Mouse (Mus musculus) ovary, postnatal 36 days (tissue): ENCODE data around the gene Gpr150.

Experiments used
- DNase-seq: peaks from one replicate; pipeline ENCODE4 v3.0.0; 2022; ENCODE audit warnings: low spot score, mixed read lengths

Gene Gpr150

GRCm38 (mm10) chr13:76056896-76057266 is at the start of gene Gpr150:
Gene Gpr150 (minus strand): TSS chr13:76056996.
- DNase-seq = no peak

DNA sequence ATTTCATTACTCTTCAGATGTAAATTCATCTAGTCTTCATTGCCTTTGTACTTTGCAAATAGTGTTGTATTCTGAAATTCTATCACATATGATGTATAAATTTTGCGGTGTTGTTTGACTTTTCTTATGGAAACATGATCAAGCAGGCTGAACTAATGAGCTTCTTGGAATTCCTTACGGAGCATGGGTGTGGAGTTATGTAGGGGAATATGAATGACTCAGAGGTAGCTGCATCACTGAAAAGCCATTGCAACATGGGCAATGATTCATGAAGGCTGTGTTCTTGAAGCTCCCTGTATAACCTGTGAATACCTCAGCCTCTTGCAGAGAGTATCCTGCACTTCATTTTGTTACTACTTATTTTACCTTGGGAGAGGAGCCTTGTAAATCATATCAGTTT is 45.2 kb upstream of the Gpr150 start:
- no peak for DNase-seq

- peak; percentile 93 for DNase-seq
Measured at GRCm38 (mm10) chr13:76098493-76099303, 41.9 kb upstream of the Gpr150 start, which contains the start of the genes Arsk and Ttc37. Gene Arsk (minus strand): TSS chr13:76098660. Gene Ttc37 (plus strand): TSS chr13:76098734.

GRCm38 (mm10) chr13:76098116-76098492 is 41.3 kb upstream of the Gpr150 start:
- no peak for DNase-seq

GRCm38 (mm10) chr13:76074323-76074722 is 17.5 kb upstream of the Gpr150 start:
- no peak for DNase-seq

- no peak for DNase-seq
Measured at GRCm38 (mm10) chr13:76064363-76064945, 7.7 kb upstream of the Gpr150 start.

GRCm38 (mm10) chr13:76063548-76063947 is 6.8 kb upstream of the Gpr150 start:
- DNase-seq = no peak

DNA sequence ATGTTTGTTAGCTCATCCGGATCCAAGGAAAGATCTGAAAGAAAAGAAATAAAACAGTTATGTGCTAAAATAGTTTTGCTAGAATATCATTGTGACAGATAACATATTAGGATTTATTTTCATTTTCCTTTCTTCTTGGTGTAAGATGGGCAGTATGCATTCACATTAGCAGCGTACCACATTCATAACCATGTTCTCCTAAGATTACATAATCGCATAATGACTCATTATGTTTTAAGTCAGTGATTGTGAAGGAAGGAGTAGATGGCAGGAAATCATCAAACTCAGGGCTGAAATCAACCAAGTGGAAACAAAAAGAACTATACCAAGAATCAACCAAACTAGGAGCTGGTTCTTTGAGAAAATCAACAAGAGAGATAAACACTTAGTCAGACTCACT is 5.8 kb upstream of the Gpr150 start:
- DNase-seq = no peak

DNA sequence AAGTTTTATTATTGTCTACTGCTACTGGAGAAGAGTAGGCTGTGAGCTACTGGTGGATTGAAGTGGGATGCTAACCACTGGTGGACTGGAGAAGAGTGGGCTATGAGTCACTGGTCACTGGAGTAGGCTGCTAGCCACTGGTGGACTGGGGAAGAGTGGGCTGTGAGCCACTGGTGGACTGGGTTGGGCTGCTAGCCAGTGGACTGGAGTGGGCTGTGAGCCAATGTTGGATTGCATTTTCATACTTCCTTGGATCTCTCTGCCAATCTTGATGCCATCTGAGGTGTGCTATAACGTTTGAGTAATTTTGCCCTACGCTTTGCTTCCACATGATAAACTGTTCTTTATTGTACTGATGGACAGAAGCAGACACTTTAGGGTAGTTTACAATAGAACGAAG is 5.3 kb upstream of the Gpr150 start:
- DNase-seq = no peak

GRCm38 (mm10) chr13:76059591-76059990 is 2.8 kb upstream of the Gpr150 start:
- no peak for DNase-seq

DNA sequence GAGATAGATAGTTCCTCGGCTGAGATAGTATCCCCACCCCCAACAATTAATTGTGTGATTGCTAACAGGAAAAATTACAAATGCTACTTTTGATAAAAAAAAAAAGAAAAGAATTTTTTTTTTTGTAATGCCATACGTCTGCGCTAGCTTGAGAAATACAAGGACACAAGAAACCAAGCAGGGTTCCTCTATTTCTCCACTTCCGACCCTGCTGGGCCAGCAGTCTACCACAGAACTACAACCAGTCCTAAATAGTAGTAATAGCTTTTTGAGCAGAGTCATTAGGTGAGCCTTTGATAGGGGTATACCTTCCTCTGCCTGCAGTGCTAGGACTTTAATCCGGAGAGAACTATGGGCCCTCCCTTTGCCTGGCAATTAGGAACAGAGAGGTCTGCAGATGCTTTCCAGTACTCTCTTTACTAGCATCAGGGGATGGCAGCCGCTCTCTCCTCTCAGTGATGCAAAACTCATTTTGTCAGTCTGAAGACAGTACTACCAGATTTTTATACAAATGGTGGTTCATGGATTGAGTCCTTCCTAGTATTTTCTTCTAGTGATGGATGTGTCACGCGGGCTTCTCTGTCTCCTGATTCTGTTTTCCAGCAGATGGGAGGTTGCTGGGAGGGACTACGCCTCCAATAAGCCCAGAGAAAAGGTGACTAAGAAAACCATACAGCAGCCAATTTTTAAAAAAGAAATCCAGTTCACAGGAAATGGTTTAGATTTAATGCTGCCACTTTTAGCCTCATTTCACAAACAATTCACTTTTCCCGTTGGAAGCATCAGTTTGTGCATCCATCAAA is 672 bp upstream of the Gpr150 start:
- DNase-seq = no peak

GRCm38 (mm10) chr13:76056261-76056724 is 503 bp downstream of the Gpr150 start:
- DNase-seq = peak; percentile 71

DNA sequence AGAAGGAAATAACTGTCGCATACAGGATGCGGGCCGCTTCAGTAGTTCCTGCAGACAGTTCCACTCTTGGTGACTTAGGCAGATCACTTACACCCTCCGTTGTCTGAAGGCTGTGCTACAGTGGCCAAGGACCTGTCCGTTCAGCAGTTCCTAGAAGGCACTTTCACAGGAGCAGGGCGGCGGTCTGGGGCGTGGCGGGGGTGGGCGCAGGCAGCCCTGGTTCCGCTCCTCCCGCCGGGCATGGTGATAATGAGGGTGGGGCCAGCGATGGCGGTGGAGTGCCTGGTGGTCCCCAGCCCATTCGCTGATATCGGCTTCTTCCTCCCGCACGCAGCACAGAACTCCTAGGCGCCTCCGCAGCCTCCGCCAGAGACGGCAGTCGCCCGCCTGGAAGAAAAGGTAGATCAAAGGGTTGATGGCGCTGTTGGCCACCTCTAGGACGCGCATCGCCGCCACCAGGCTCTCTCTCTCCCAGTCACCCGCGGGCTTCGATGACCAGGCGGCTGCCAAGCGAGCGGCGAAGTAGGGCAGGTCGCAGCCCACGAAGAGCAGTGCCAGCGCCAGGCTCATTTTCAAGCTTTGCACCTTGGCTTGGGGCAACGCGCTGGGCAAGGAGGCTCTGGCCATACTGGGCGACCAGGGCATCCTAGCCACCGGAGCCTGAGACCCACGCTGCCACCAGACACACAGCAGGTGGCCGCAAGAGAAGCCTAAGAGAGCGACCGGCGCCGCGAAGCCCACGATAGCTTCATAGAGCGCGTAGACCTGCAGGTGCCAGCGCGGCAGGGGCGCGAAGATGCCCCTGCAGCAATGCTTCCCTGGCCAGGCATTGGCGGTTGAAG is 1.2 kb downstream of the Gpr150 start:
- peak; percentile 19 for DNase-seq

- no peak for DNase-seq
Measured at GRCm38 (mm10) chr13:76044971-76045370, 11.8 kb downstream of the Gpr150 start.

- no peak for DNase-seq
Measured at GRCm38 (mm10) chr13:76042455-76042854, 14.3 kb downstream of the Gpr150 start.

DNA sequence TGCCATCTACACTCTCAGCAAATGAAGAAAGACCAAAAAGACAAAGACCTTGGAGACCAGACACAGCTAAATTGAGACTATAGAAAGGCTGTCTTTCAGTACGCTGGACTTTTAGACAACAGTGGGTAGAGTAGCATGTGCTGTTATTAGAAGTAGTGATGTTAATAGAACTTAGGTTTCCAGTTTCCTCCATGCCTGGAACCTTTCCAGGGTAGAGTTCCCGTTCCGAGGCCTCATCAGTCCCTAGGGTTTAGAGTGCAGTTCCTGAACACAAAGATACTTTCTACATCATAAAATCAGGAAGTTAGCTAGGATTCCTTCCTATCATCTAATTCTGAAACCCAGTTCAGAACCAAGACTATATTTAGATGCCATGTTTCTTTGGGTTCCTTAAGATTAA is 32.2 kb downstream of the Gpr150 start:
- no peak for DNase-seq

DNA sequence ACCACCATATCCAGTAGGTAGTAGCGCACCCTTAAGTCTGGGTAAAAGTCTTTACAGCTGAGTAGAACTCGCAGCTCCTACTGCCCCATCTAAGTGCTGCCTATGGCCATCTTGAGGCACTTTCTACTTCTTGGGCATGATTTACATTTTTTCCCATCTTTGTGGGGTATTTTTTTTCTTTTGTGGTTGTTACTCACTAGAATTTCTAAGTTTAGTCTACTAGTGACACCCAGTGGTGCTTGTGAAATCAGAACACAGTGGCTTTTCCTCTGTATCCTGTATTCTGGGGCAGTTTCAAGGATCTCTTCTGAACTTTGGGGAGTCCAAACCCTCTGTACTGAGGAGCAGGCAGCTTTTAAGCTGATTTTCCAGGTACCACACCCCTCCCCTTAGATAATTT is 35.0 kb downstream of the Gpr150 start:
- DNase-seq = no peak

GRCm38 (mm10) chr13:76018844-76019400 is 37.9 kb downstream of the Gpr150 start:
- DNase-seq = no peak

DNA sequence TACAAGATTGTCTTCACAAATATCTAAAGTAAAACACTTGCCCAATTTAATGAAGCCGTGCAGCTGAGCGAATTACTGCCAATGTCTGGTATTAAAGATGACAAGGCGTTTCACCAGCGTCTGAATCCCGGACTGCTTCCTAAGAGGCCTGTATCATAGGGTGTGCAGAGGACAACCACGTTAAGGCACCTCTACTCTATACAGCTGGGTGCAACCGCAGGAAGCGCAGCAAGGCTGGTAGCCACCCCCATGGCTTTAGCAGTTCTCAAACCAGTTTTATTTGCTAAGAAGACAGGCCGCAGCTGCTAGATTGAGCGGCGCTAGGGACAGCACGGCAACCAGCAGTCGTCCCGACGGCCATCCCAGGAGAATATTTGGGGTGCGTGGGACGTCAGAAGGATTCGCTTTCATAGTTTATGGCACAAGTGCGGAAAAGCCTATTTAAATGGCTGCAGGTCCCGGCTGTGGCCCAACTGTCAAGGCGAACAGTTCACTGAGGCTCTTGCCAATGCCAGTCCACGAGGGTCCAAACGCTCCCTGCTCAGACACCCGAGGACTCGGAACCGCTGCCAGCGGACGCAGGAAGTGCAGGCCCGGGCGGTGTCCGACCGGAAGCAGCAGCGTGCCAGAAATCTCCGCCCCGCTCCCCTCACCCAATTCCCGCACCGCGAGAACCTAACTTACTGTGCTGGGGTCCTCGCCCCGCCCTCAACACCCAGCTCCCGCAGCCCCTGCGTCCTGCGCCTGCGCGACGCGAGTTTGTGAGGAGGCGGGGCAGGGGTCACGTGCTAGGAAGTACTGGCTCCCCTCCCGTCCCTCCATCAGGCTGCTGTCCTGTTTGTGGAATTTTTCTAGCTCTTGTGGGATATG is 38.6 kb downstream of the Gpr150 start, which contains the start of gene Rfesd:
Gene Rfesd, minus strand, starts transcription at position 746 of the 870 bp plus-strand sequence.
- peak; percentile 98 for DNase-seq

DNA sequence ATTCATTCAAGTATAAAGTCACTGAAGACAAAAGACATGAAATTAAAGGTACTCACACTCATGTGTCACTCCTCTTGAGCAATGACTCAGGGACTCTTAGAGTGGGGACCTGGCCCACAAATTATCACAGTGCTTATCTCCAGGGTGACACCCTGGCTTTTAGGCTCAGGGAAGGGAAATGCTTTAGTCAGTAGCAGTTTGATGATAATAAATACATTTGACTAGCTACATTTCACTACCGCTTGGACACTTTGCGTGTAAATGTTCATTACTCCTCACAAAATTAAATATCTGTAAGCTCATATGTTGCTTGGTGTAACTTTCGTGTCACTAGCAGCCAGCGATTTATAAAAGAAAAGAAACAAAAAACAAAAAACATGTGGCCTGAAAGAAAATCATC is 39.3 kb downstream of the Gpr150 start:
- DNase-seq = no peak
